Mouse (Mus musculus) Patski (cell line): ENCODE results near the gene Adrb1. TPM values are rescaled to one million over a fixed set of nuclear protein-coding genes. Genes with fewer than 3 reads are reported as not detected.

Experiments used
- ATAC-seq: fragments of 100-300 bp; one replicate; pipeline ENCODE4 v1.8.0; 2021
- CTCF ChIA-PET: fragments of 350-600 bp; sonication (Branson Sonifier 250); formaldehyde crosslinking; loops from one replicate; lab custom pipeline; 2022; ENCODE audit warnings: inconsistent platforms; lab: Charles Lee
- POLR2A ChIA-PET: fragments of 350-600 bp; sonication (Branson Sonifier 250); formaldehyde crosslinking; loops from one replicate; lab custom pipeline; 2022; ENCODE audit warnings: antibody characterized with exemption, inconsistent platforms; lab: Charles Lee
- DNase-seq: peaks from one replicate; pipeline ENCODE4 v3.0.0-alpha.2; 2011; ENCODE audit warnings: low read depth, low spot score
- H3K27me3 ChIP-seq: fragments of 371-371 bp; one replicate; pipeline ENCODE4 v1.5.1; 2021
- CTCF ChIP-seq: fragments of 100-300 bp; IDR thresholded peaks from one replicate; pipeline ENCODE4 v1.5.1; 2021
- in situ Hi-C: fragments of 300-500 bp; cut with MboI; formaldehyde crosslinking; loops from 3 replicates; pipeline ENCODE4 v1.11.1; 2018; ENCODE audit warnings: low pct_unique_long_range_greater_than_20kb, mixed read lengths
- polyA plus RNA-seq: library from polyadenylated mRNA; unstranded; gene quantifications from one replicate; pipeline ENCODE4 v1.2.3, GENCODE M21; 2021

The Adrb1 gene
- polyA plus RNA-seq, result not detected

GRCm38 (mm10) chr19:56721387-56722211 lies at the start of gene Adrb1:
Gene Adrb1 (plus strand): TSS chr19:56722199.
- in situ Hi-C loops, result no loop called here
- ChIA-PET CTCF (no interaction called here), POLR2A (no interaction called here)
- DNase-seq, result no peak
- ATAC-seq, result peak; percentile 6
- peaks cover 77% of the 10 kb centered on the region for H3K27me3 ChIP-seq
- no peak for TF ChIP-seq CTCF

- no peak for TF ChIP-seq CTCF
- in situ Hi-C loops, result no loop called here
- CTCF ChIA-PET, result interaction anchor here (0.8 kb wide), 1 partner anchor 10 kb away, joined by 3 read pairs; no protein-coding TSS in a partner anchor
- POLR2A ChIA-PET, result no interaction called here
- H3K27me3 ChIP-seq, result peaks cover 75% of the 10 kb centered on the region
- DNase-seq (no peak), ATAC-seq (no peak)
Measured at GRCm38 (mm10) chr19:56675690-56676089, 46.3 kb upstream of the Adrb1 start.

GRCm38 (mm10) chr19:56676506-56676905 lies 45.5 kb upstream of the Adrb1 start:
- in situ Hi-C loops, result no loop called here
- no peak for ATAC-seq

GRCm38 (mm10) chr19:56677611-56678010 lies 44.4 kb upstream of the Adrb1 start:
- DNase-seq, result no peak
- POLR2A ChIA-PET, result no interaction called here
- in situ Hi-C loops, result no loop called here

More at GRCm38 (mm10) chr19:56676506-56676905, 45.5 kb upstream of the Adrb1 start:
- no peak for DNase-seq
- H3K27me3 ChIP-seq, result peaks cover 67% of the 10 kb centered on the region
- TF ChIP-seq CTCF, result no peak
- ChIA-PET POLR2A (no interaction called here), CTCF (no interaction called here)

GRCm38 (mm10) chr19:56678516-56678915 lies 43.5 kb upstream of the Adrb1 start:
- no peak for TF ChIP-seq CTCF
- ChIA-PET POLR2A (no interaction called here), CTCF (no interaction called here)
- H3K27me3 ChIP-seq, result peaks cover 49% of the 10 kb centered on the region
- no peak for DNase-seq
- in situ Hi-C loops, result no loop called here
- no peak for ATAC-seq

More at GRCm38 (mm10) chr19:56677611-56678010, 44.4 kb upstream of the Adrb1 start:
- TF ChIP-seq CTCF, result no peak
- no peak for ATAC-seq
- CTCF ChIA-PET, result no interaction called here
- H3K27me3 ChIP-seq, result peaks cover 56% of the 10 kb centered on the region

- in situ Hi-C loops, result no loop called here
- ATAC-seq (no peak), DNase-seq (no peak)
- TF ChIP-seq CTCF, result no peak
- peaks cover 48% of the 10 kb centered on the region for H3K27me3 ChIP-seq
- ChIA-PET CTCF (no interaction called here), POLR2A (no interaction called here)
Measured at GRCm38 (mm10) chr19:56679213-56679965, 42.6 kb upstream of the Adrb1 start.

GRCm38 (mm10) chr19:56679992-56680391 lies 42.0 kb upstream of the Adrb1 start:
- peaks cover 50% of the 10 kb centered on the region for H3K27me3 ChIP-seq
- ATAC-seq (no peak), DNase-seq (no peak)
- CTCF ChIA-PET, result no interaction called here
- in situ Hi-C loops, result no loop called here
- no peak for TF ChIP-seq CTCF
- POLR2A ChIA-PET, result no interaction called here

- ChIA-PET CTCF (interaction anchor here (0.7 kb wide), 1 partner anchor 44 kb away, joined by 3 read pairs; no protein-coding TSS in a partner anchor), POLR2A (no interaction called here)
- no peak for TF ChIP-seq CTCF
- no peak for ATAC-seq
- in situ Hi-C loops, result no loop called here
- DNase-seq, result no peak
- H3K27me3 ChIP-seq, result peaks cover 48% of the 10 kb centered on the region
Measured at GRCm38 (mm10) chr19:56682297-56682696, 39.7 kb upstream of the Adrb1 start.

- TF ChIP-seq CTCF, result no peak
- POLR2A ChIA-PET, result no interaction called here
- CTCF ChIA-PET, result interaction anchor here (0.7 kb wide), 1 partner anchor 43 kb away, joined by 3 read pairs; no protein-coding TSS in a partner anchor
- in situ Hi-C loops, result no loop called here
- no peak for DNase-seq
- H3K27me3 ChIP-seq, result peaks cover 50% of the 10 kb centered on the region
- no peak for ATAC-seq
Measured at GRCm38 (mm10) chr19:56682843-56683242, 39.2 kb upstream of the Adrb1 start.

- no peak for DNase-seq
- peaks cover 32% of the 10 kb centered on the region for H3K27me3 ChIP-seq
- CTCF ChIA-PET, result interaction anchor here (1.9 kb wide), 1 partner anchor 9 kb away, joined by 5 read pairs; no protein-coding TSS in a partner anchor
- in situ Hi-C loops, result no loop called here
- no peak for TF ChIP-seq CTCF
- POLR2A ChIA-PET, result no interaction called here
- ATAC-seq, result no peak
Measured at GRCm38 (mm10) chr19:56685515-56685914, 36.5 kb upstream of the Adrb1 start.
